Mouse (Mus musculus) C2C12 (cell line): ENCODE measurements around the gene AI661453. TPM values are rescaled to one million over a fixed set of nuclear protein-coding genes. Genes with fewer than 3 reads are reported as not detected.

Experiments
- H3K27me3 ChIP-seq: one replicate; pipeline ENCODE4 v1.6.1; 2011; ENCODE audit not compliant: control insufficient read depth, insufficient read depth, insufficient read length
- H3K36me3 ChIP-seq: one replicate; pipeline ENCODE4 v1.6.1; 2011; ENCODE audit not compliant: control insufficient read depth, insufficient read depth
- H3K4me3 ChIP-seq: one replicate; pipeline ENCODE4 v1.5.1; 2011; ENCODE audit warnings: mild to moderate bottlenecking, control low read depth; ENCODE audit not compliant: poor library complexity, insufficient read depth, severe bottlenecking
- H3K79me2 ChIP-seq: one replicate; pipeline ENCODE4 v1.6.1; 2011; ENCODE audit not compliant: control insufficient read depth, insufficient read depth
- H3K79me3 ChIP-seq: one replicate; pipeline ENCODE4 v1.6.1; 2011; ENCODE audit warnings: low read depth, control low read depth
- H3ac ChIP-seq: one replicate; pipeline ENCODE3; 2011; ENCODE audit warnings: low read depth; ENCODE audit not compliant: control insufficient read depth, insufficient read length
- CEBPB ChIP-seq: IDR thresholded peaks from one replicate; pipeline ENCODE4 v1.6.1; 2011; ENCODE audit warnings: low read depth, mild to moderate bottlenecking, control low read depth, moderate library complexity
- CTCF ChIP-seq: IDR thresholded peaks from one replicate; pipeline ENCODE4 v1.5.1; 2011; ENCODE audit not compliant: control insufficient read depth, insufficient read depth, insufficient read length
- FOSL1 ChIP-seq: IDR thresholded peaks from one replicate; pipeline ENCODE4 v1.8.0; 2011; ENCODE audit warnings: mild to moderate bottlenecking, low read length; ENCODE audit not compliant: poor library complexity, insufficient read depth, severe bottlenecking
- MAX ChIP-seq: IDR thresholded peaks from one replicate; pipeline ENCODE4 v1.6.1; 2011; ENCODE audit warnings: mild to moderate bottlenecking, control low read depth
- MYOD1 ChIP-seq: IDR thresholded peaks from one replicate; pipeline ENCODE4 v1.6.1; 2011; ENCODE audit warnings: low read depth; ENCODE audit not compliant: control insufficient read depth, insufficient read length
- MYOG ChIP-seq: IDR thresholded peaks from one replicate; pipeline ENCODE4 v1.6.1; 2011; ENCODE audit not compliant: control insufficient read depth, insufficient read length; ENCODE audit errors: extremely low read depth
- USF1 ChIP-seq: IDR thresholded peaks from one replicate; pipeline ENCODE4 v1.6.1; 2011; ENCODE audit warnings: low read depth, mild to moderate bottlenecking, control low read depth, moderate library complexity
- polyA plus RNA-seq: library from polyadenylated mRNA; unstranded; fragments of >200 nt; fragmentation: generic; extraction: Trizol; gene quantifications from one replicate; pipeline ENCODE4 v1.2.1, GENCODE M21; 2012; ENCODE audit warnings: missing spikeins

AI661453 gene
- polyA plus RNA-seq, 1 experiment: 0.13 TPM

DNA sequence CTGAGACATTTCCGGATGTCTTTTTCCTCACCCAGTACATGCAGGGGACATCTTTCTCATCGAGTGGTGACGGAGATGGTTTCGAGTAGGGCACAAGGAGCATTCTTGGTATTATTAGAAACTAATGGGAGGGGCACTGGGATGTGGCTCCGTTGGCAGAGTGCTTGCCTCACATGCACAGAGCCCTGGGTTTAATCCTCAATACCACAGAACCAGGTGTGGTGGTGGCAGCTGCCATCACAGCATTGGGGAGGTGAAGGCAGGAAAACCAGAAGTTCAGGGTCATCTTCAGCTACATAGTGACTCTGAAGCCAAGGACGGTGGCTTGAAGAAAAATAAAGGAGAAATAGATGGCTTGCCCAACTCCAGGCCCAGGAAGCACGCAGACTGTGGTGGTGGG is 25.8 kb downstream of the AI661453 start:
- H3K79me3 ChIP-seq: no peaks in the 10 kb centered on the region
- H3K27me3 ChIP-seq: peaks cover 74% of the 10 kb centered on the region
- H3K4me3 ChIP-seq: no peak overlapping the region
- no peak overlapping the region for H3ac ChIP-seq
- H3K79me2 ChIP-seq: no peaks in the 10 kb centered on the region
- no peak for TF ChIP-seq USF1
- H3K36me3 ChIP-seq: no peaks in the 10 kb centered on the region

DNA sequence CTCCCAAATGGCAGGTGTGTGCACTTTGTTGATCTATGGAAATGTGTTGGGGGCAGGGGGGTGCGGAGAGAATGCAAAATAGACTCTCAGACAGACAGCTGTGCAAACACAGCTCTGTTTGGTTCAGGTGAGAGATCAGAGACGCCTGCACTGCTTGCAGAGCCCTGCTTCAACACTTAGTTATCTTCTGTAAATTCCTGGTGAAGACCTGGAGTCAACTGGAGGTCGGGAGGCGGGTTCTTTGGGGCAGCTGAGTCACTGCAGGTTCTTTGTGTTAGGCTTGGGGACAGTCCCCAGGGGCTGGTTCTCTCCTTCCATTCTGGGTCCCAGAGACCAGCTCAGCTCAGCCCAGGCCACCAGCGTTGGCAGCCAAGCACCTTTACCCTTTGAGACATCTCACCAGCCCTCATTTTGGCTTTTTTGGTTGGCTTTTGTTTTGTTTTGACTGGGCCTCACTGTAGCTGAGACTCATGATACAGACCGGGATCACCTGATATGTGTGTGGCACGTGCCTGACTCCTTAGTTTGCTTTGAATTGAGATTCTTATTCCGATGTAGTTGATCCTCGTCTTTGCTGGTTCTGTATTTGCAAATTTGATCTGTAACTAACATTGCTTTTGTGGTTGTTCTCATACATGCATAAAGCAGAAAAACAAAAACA is 26.4 kb downstream of the AI661453 start:
- H3K4me3 ChIP-seq: no peak overlapping the region
- H3K27me3 ChIP-seq: peaks cover 75% of the 10 kb centered on the region
- no peaks in the 10 kb centered on the region for H3K36me3 ChIP-seq
- no peaks in the 10 kb centered on the region for H3K79me2 ChIP-seq
- H3K79me3 ChIP-seq: no peaks in the 10 kb centered on the region
- TF ChIP-seq MAX (no peak), MYOD1 (no peak), FOSL1 (no peak), CTCF (no peak), USF1 (no peak), CEBPB (no peak), MYOG (no peak)
- H3ac ChIP-seq: no peak overlapping the region

DNA sequence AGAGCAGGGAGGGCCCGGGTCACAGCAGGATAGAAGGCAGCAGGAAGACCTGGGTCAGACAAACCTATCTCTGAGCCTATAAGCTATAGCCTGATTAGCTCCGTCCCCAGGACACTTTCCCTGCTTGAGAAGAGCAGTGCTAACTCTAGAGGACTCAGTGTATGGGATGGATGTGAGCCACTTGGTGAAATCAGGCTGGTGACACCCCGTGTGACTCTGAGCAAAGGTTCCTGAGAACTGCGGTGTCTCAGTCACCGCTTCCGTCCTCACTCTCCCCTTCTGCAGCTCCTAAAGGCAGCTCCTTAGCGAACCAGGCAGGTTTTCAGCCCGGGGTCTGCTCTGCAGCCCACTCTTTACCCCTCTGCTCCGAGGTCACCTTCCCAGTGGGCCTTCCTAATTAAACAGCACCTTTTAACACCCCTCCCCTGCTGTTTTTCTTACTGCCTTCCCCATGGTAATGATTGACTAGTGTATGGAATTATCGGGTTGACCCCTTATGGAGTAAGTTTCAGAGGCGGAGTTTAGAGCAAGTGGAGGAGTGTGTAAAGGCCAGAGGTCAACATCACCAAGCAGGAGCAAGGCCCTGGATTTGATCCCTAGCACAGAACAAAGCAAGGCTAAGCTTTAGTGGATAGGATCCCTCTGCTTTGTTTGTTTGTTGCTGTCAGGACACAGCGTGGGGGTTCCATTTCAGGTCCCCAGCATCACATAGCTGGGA is 28.0 kb downstream of the AI661453 start:
- Histone ChIP-seq H3K36me3 (no peaks in the 10 kb centered on the region), H3K79me2 (no peaks in the 10 kb centered on the region), H3K4me3 (no peak overlapping the region), H3K79me3 (no peaks in the 10 kb centered on the region), H3ac (no peak overlapping the region), H3K27me3 (peaks cover 70% of the 10 kb centered on the region)
- no peak for TF ChIP-seq MYOG
- no peak for TF ChIP-seq CTCF
- no peak for TF ChIP-seq FOSL1
- TF ChIP-seq USF1: no peak
- no peak for TF ChIP-seq CEBPB
- no peak for TF ChIP-seq MYOD1
- no peak for TF ChIP-seq MAX

DNA sequence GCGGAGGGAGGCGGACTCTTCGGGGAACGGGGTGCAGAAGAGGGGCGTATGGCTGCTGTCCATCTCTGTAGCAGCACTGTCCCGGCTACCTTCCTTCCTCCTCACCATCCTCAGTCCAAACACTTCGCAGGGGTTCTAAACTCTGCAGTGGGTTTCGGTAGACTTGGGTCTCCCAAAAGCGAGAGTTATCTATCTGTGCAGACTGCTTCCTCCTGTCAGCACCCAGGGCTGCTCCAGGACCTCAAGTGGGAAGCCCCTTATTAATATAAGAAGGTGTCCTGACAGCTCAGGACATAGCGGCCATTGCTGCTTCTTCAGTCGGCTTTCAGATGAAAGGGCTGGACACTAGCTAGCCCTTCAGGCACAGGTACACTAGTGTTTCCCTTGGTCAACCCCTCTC is 28.6 kb downstream of the AI661453 start:
- no peaks in the 10 kb centered on the region for H3K79me3 ChIP-seq
- no peak overlapping the region for H3K4me3 ChIP-seq
- no peak for TF ChIP-seq FOSL1
- TF ChIP-seq MYOG: no peak
- no peak for TF ChIP-seq MAX
- no peak for TF ChIP-seq USF1
- no peak for TF ChIP-seq MYOD1
- no peak for TF ChIP-seq CTCF
- TF ChIP-seq CEBPB: no peak
- peaks cover 64% of the 10 kb centered on the region for H3K27me3 ChIP-seq
- H3K79me2 ChIP-seq: no peaks in the 10 kb centered on the region
- no peak overlapping the region for H3ac ChIP-seq
- no peaks in the 10 kb centered on the region for H3K36me3 ChIP-seq

DNA sequence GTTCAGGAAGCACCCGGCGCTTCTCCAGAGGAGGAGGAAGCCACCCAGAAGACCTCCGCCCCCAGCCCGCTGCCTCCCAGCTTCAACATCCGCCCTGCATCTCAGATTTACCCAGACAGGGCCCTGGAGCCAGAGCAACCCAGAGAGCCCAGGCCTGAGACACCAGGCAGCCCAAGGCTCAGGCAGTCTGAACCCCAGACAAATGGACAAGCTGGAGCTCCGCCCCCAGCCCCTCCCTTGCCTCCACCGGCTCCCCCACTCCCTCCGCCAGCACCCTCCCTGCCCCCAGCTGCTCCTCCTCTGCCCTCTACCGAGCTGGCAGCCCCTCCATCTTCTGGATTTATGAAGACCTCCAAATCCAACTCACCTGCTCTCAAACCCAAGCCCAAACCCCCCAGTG is 29.9 kb downstream of the AI661453 start:
- H3K36me3 ChIP-seq: no peaks in the 10 kb centered on the region
- H3ac ChIP-seq: no peak overlapping the region
- TF ChIP-seq USF1: no peak
- no peak for TF ChIP-seq MYOD1
- no peak for TF ChIP-seq FOSL1
- no peak for TF ChIP-seq MAX
- TF ChIP-seq CEBPB: no peak
- TF ChIP-seq MYOG: no peak
- TF ChIP-seq CTCF: no peak
- no peaks in the 10 kb centered on the region for H3K79me2 ChIP-seq
- peaks cover 52% of the 10 kb centered on the region for H3K27me3 ChIP-seq
- H3K4me3 ChIP-seq: no peak overlapping the region
- H3K79me3 ChIP-seq: no peaks in the 10 kb centered on the region

DNA sequence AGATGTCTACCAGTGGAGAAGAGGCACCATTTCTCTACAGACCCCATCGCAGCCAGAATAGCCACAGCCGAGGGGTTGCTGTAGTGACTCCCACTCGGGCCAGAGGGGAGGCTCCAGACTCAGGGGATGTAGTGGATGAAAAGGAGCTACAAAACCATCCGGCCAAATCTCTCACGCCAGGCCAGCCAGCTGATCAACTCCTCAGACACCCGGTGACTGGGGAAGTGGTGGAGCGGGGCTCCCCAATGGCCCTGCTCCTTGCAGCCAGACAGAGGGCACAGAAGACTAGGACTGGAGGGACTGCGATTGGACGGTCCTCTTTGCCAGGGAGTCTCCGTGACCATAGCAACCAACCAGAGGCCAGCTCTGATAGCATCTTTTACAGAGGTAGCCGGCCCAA is 31.2 kb downstream of the AI661453 start:
- H3K36me3 ChIP-seq: no peaks in the 10 kb centered on the region
- TF ChIP-seq MYOG: no peak
- no peak for TF ChIP-seq MAX
- TF ChIP-seq FOSL1: no peak
- TF ChIP-seq CTCF: no peak
- TF ChIP-seq USF1: no peak
- H3K4me3 ChIP-seq: no peak overlapping the region
- H3K27me3 ChIP-seq: peaks cover 40% of the 10 kb centered on the region
- H3K79me3 ChIP-seq: no peaks in the 10 kb centered on the region
- H3ac ChIP-seq: no peak overlapping the region
- H3K79me2 ChIP-seq: no peaks in the 10 kb centered on the region
